Mouse (Mus musculus) megakaryocyte-erythroid progenitor cell, adult 5-6 weeks (primary cell): Measurements from ENCODE around the gene Tm4sf5. TPM values are rescaled to one million over a fixed set of nuclear protein-coding genes. Genes with fewer than 3 reads are reported as not detected.
"Not testable (repeated sequence)": the region's sequence is repeated elsewhere in the genome, so short reads cannot be mapped to it uniquely, and the experiment has no call there.

Source experiments
- ATAC-seq: replicated peaks from 2 replicates; pipeline ENCODE4 v1.8.0; 2016; ENCODE audit warnings: mild to moderate bottlenecking, inconsistent platforms; ENCODE audit not compliant: severe bottlenecking, poor library complexity, low FRiP score, low TSS enrichment
- total RNA-seq, 2 experiments: library from RNA; stranded (forward) in 1 of 2; stranded (reverse) in 1 of 2; fragments of 200-1000, 215-1000 nt in 1 of 2; fragments of >200 nt in 1 of 2; fragmentation: Nextera tagmentation in 1 of 2; gene quantifications; 2 replicates each; pipeline ENCODE4 v1.2.3; 2014 to 2017

The Tm4sf5 gene
- not detected in 2 replicates for total RNA-seq (2014; fragmentation: Nextera tagmentation)
- total RNA-seq (2017): not detected in 2 replicates

- ATAC-seq: 0 out of 2 replicates have a peak, but pooled peaks have one; percentile 17
Measured at GRCm38 (mm10) chr11:70504970-70505369, at the start of gene Tm4sf5. Tm4sf5 (plus strand) TSS chr11:70505244.

GRCm38 (mm10) chr11:70458688-70459600 is 46.1 kb upstream of the Tm4sf5 start, which contains the start of gene Zmynd15:
Zmynd15 (plus strand) TSS chr11:70459433.
- no peak for ATAC-seq

GRCm38 (mm10) chr11:70459601-70460101 is 45.4 kb upstream of the Tm4sf5 start, which contains the start of gene Cxcl16:
Cxcl16 (minus strand) TSS chr11:70459984.
- peak; percentile 46; the same call in 1 of the 2 replicates for ATAC-seq

- no peak for ATAC-seq
Measured at GRCm38 (mm10) chr11:70463970-70464369, 41.1 kb upstream of the Tm4sf5 start.

- ATAC-seq: no peak
Measured at GRCm38 (mm10) chr11:70465211-70465610, 39.8 kb upstream of the Tm4sf5 start.

GRCm38 (mm10) chr11:70465824-70466223 is 39.2 kb upstream of the Tm4sf5 start:
- no peak for ATAC-seq

GRCm38 (mm10) chr11:70467902-70468619 is 37.0 kb upstream of the Tm4sf5 start:
- ATAC-seq: no peak

GRCm38 (mm10) chr11:70469764-70470163 is 35.3 kb upstream of the Tm4sf5 start:
- ATAC-seq: no peak

GRCm38 (mm10) chr11:70472716-70473115 is 32.3 kb upstream of the Tm4sf5 start:
- no peak for ATAC-seq

GRCm38 (mm10) chr11:70473291-70473690 is 31.8 kb upstream of the Tm4sf5 start:
- ATAC-seq: not testable (repeated sequence)

- no peak for ATAC-seq
Measured at GRCm38 (mm10) chr11:70474872-70475534, 30.0 kb upstream of the Tm4sf5 start.

- no peak for ATAC-seq
Measured at GRCm38 (mm10) chr11:70485498-70485897, 19.5 kb upstream of the Tm4sf5 start.

GRCm38 (mm10) chr11:70487816-70488215 is 17.2 kb upstream of the Tm4sf5 start:
- no peak for ATAC-seq

- ATAC-seq: no peak
Measured at GRCm38 (mm10) chr11:70489138-70489537, 15.9 kb upstream of the Tm4sf5 start.

GRCm38 (mm10) chr11:70489684-70490083 is 15.4 kb upstream of the Tm4sf5 start:
- ATAC-seq: no peak

GRCm38 (mm10) chr11:70499566-70500475 is 5.2 kb upstream of the Tm4sf5 start:
- ATAC-seq: no peak

GRCm38 (mm10) chr11:70500476-70500812 is 4.6 kb upstream of the Tm4sf5 start:
- ATAC-seq: no peak

- ATAC-seq: no peak
Measured at GRCm38 (mm10) chr11:70502018-70502417, 3.0 kb upstream of the Tm4sf5 start.

- ATAC-seq: peak; percentile 77
Measured at GRCm38 (mm10) chr11:70506385-70506784, 1.3 kb downstream of the Tm4sf5 start.
